Mouse (Mus musculus) retina, adult 2 months (tissue): ENCODE results near the gene Rad23b.
"Not testable (repeated sequence)": the region's sequence is repeated elsewhere in the genome, so short reads cannot be mapped to it uniquely, and the experiment has no call there.

Experiments used
- DNase-seq: peaks from one replicate; pipeline ENCODE4 v3.0.0-alpha.2; 2012; ENCODE audit warnings: low read depth, low spot score

Rad23b gene

DNA sequence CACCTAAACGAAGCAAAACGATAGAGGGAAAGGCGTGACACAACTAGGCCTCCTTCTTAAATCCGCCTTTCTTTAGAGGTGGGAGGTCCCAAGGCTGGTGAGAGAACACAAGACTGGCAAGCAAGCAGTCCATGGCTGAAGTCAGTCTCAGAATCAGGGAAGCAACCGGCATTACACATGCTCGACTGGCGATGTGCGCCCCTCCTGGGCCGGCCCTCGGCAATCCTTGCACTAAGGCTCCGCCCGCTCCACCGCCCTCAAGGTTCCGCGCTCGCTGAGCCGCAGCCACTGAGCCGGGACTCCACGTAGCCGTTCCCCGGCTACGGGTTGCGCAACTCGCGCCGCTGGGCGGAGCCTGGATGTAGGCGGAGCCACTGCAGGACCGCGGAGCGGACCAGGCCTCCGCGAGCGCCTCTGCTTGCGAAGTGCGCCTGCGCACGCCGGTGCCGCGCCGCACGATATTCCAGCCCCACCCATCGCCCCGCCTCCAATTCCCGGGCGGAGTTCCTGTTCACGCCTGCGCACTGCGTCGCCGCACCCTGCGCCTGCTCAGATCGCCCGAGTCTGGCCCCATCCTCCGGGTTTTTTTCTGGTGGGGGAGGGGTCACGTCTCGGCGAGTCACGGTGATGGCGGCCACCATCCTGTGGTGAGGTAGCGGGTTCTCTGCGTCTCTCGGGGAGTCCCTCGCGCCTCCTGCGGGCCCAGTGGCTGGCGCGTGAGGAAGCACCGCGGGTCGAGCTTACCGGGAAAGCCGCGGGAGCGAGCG lies at the start of gene Rad23b:
Gene Rad23b, plus strand, starts transcription at position 592 of the 767 bp plus-strand sequence.
- DNase-seq, result peak; percentile 99

DNA sequence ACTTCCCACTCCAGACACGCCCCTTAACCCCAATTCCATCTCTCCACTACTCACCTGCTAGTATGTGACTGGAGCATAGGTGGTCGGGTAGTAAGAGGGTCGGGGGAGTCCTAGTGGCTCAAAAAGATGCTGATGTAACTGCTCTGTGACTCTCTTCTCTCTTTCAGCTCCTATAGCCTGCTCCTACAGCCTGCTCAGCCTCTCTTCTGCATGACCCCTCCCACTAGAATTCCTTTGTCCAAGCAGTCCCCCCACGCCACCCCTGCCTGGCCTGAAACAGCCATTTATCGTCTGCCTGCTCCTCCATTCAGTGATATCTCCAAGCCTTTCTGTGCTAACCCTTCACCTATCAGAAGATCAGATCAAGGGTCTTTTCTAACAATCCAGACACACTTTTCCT lies 45.7 kb upstream of the Rad23b start:
- DNase-seq, result no peak

GRCm38 (mm10) chr4:55306636-55307035 lies 43.2 kb upstream of the Rad23b start:
- no peak for DNase-seq

GRCm38 (mm10) chr4:55316726-55317125 lies 33.1 kb upstream of the Rad23b start:
- DNase-seq, result no peak

GRCm38 (mm10) chr4:55318350-55318749 lies 31.5 kb upstream of the Rad23b start:
- DNase-seq, result not testable (repeated sequence)

- no peak for DNase-seq
These were observed 23.9 kb upstream of the Rad23b start for GRCm38 (mm10) chr4:55325786-55326518.

- no peak for DNase-seq
These were observed 22.3 kb upstream of the Rad23b start for GRCm38 (mm10) chr4:55327508-55327907.

- no peak for DNase-seq
These were observed 21.4 kb upstream of the Rad23b start for GRCm38 (mm10) chr4:55328471-55328870.

GRCm38 (mm10) chr4:55328928-55329327 lies 20.9 kb upstream of the Rad23b start:
- DNase-seq, result not testable (repeated sequence)

DNA sequence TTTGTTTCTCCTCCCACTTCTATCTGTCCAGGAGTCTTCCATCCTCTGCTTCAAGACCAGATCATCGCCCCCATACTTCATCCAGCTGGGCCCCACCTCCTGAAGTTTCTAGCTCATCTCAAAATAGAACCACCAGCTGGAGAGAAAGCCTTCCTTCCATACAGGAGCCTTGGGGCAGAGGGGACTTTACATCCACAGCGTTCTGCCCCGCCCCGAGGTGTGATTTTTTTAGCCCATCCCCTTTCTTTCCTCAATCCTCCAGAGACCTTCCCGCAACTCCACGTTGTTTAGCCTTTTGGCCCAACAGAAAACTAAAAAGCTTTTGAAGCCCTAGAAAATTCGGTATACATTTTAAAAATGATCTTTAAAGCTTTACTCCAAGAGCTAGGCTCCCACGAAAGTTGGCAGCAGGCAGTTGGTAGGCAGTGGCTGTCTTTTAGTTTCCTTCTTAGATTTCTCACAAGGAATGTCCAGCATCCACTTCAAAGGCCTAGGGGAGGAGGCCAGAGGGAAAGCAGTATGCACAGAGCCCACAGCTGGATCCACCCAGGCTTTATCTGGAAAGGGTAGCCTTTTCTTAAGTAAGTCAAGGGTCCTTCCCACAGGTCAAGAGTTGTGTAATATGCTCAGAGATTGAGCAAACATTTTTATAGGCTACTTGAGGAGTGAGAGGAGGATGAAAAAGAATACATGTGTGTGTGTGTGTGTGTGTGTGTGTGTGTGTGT lies 20.1 kb upstream of the Rad23b start:
- DNase-seq, result no peak

- no peak for DNase-seq
These were observed 14.6 kb upstream of the Rad23b start for GRCm38 (mm10) chr4:55335030-55335770.

- DNase-seq, result no peak
These were observed 10.9 kb upstream of the Rad23b start for GRCm38 (mm10) chr4:55338905-55339304.

- no peak for DNase-seq
These were observed 10.5 kb upstream of the Rad23b start for GRCm38 (mm10) chr4:55339388-55339787.

DNA sequence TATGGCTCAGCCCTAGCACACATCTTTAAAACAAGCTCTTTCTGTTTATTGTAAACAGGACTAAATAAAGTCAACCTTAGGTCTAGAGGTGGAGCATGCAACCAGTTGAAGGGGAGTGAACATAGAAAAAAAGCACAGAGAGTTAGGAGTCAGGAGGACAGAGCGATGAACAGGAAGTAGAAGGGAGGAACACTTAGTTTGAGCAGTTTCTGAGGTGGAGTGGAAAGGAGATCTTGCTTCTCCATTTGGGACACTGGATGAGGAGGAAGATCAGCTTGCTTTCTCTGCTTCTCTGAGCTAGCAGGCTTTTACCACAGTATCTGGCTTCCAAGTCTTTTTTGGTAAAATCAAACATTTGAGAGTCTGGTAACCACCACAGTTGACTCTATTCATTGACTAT lies 8.0 kb upstream of the Rad23b start:
- DNase-seq, result no peak

- no peak for DNase-seq
These were observed 7.2 kb upstream of the Rad23b start for GRCm38 (mm10) chr4:55342602-55343001.

- no peak for DNase-seq
These were observed 6.6 kb upstream of the Rad23b start for GRCm38 (mm10) chr4:55343287-55343686.

DNA sequence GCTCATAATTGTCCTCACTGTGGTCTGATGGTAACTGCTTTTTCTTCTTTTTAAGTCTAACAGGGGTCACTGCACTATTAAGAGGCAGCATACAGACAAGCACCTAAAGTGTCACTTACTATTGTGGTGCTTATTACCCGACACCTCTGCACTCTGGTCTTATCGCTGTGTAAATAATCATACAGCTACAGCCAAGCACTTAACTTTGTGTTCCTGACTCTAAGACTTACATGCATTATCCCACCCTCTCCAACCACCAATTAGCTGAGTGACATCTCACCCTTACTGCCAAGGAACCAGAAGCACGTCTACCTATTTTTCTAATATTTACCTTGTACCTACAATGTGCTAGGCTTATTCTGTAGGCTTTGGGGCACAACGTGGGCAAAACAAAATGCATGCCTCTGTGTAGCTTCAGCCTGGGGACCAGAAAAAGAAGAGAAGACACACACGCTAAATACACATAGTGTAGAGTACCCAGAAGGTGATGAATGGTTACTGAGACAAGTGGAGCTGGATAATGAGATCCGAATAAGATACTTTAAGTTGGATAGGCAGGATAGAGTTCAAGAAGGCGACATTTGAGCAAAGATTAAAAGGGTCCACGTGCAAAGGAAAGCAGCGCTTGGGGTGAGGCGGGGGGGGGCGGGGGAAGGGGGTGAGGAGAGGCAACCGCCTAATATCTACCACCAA lies 938 bp upstream of the Rad23b start:
- no peak for DNase-seq

- DNase-seq, result peak; percentile 16
These were observed 532 bp downstream of the Rad23b start for GRCm38 (mm10) chr4:55350219-55350931.

- no peak for DNase-seq
These were observed 1.2 kb downstream of the Rad23b start for GRCm38 (mm10) chr4:55351037-55351436.

DNA sequence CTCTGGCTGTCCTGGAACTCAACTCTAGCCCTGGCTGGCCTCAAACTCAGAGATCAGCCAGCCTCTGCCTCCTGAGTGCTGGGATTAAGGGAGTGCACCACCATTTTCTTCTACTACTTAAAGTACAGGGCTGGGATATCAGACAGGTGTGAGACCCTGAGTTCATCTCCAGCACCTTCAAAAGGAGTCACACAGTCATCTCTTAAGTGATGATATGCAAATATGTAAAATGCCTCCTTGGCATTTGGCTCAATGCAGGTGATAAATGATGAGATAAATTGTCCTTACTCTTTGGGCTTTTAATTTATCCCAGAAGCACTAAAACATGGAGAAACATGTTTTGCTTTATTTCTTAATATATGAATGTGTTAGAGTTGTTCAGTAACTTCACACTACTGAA lies 2.0 kb downstream of the Rad23b start:
- no peak for DNase-seq
